Mouse (Mus musculus) hindbrain, embryonic 13.5 days (tissue): Measurements from ENCODE around the gene Zcchc10. TPM values are rescaled to one million over a fixed set of nuclear protein-coding genes. Genes with fewer than 3 reads are reported as not detected.

Experiments
- ATAC-seq: fragments of 200-750 bp; cut with Nextera tagmentation; 2 replicates; pipeline ENCODE4 v1.8.0; 2017; ENCODE audit warnings: moderate TSS enrichment; ENCODE audit not compliant: low FRiP score
- H3K27ac ChIP-seq: fragments of 300-500 bp; sonication (generic); 2 replicates; pipeline ENCODE4 v1.5.1; 2015; ENCODE audit warnings: inconsistent platforms, mild to moderate bottlenecking, moderate library complexity
- H3K27me3 ChIP-seq: fragments of 300-500 bp; sonication (generic); 2 replicates; pipeline ENCODE4 v1.6.1; 2015; ENCODE audit warnings: mild to moderate bottlenecking, inconsistent platforms
- H3K36me3 ChIP-seq: fragments of 300-500 bp; sonication (generic); 2 replicates; pipeline ENCODE4 v1.6.1; 2015; ENCODE audit warnings: mild to moderate bottlenecking, inconsistent platforms
- H3K4me1 ChIP-seq: fragments of 300-500 bp; sonication (generic); replicated peaks from 2 replicates; pipeline ENCODE4 v1.6.1; 2015; ENCODE audit warnings: inconsistent platforms
- H3K4me2 ChIP-seq: fragments of 300-500 bp; sonication (generic); 2 replicates; pipeline ENCODE4 v1.6.1; 2015; ENCODE audit warnings: inconsistent platforms, mild to moderate bottlenecking, moderate library complexity
- H3K4me3 ChIP-seq: fragments of 300-500 bp; sonication (generic); 2 replicates; pipeline ENCODE4 v1.5.1; 2015; ENCODE audit warnings: mild to moderate bottlenecking, inconsistent platforms
- H3K9ac ChIP-seq: fragments of 300-500 bp; sonication (generic); 2 replicates; pipeline ENCODE4 v1.6.1; 2015; ENCODE audit warnings: mild to moderate bottlenecking, inconsistent platforms
- H3K9me3 ChIP-seq: fragments of 300-500 bp; sonication (generic); 2 replicates; pipeline ENCODE4 v1.6.1; 2016; ENCODE audit warnings: inconsistent platforms
- WGBS: fragments of 180-500 bp; shearing (Covaris S2); methylation state at CpG from one replicate; pipeline ENCODE4 v1.1.7; 2015; 5-methylcytosine and 5-hydroxymethylcytosine counted together
- polyA plus RNA-seq: library from polyadenylated mRNA; unstranded; fragments of >200 nt; fragmentation: Nextera tagmentation; extraction: Ambion mirVana; gene quantifications from 2 replicates; pipeline ENCODE4 v1.2.1, GENCODE M21; 2015

Zcchc10 gene
- polyA plus RNA-seq, 1 experiment from 2014 or later: 16.1 TPM

DNA sequence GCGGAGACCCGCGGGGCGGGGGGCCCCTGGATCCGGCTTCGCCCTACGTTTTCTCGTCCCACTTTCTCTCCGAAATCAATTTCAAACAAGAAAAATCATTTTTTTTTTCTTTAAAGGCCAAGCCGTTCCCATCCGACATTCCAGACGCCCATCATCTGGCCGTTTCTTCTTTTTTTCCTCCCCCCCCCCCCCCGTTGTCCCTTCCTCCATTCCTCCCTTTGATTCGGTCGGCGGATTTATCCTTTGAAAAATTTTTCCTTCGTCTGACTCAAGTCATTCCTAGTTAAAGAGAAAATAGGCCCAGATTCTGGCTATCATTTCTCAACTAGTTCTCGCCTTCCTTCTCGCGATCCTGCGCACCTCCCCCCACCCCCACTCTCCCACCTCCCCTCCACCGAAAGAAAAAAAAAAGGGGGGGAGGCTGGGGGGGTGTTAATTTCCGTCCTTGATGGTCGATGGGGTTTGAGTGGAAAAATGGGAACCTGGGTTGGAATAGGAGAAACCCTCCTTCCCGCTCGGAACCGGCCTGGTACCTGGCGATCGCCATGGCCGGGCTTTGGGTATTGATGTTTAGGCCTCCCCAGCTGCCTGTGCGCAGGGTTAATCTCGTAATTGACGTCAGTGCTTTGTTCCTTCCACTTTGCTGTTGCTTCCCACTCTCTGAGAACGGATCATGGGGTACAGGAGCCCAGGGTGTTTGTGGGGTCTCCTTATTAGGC is 26.9 kb downstream of the Zcchc10 start:
- Histone ChIP-seq H3K4me3 (peak overlapping the region; percentile 90), H3K27ac (peak overlapping the region; percentile 99), H3K27me3 (no peaks in the 10 kb centered on the region), H3K4me1 (peaks cover 16% of the 10 kb centered on the region), H3K36me3 (no peaks in the 10 kb centered on the region), H3K9ac (peak overlapping the region; percentile 98), H3K4me2 (peak overlapping the region; percentile 82), H3K9me3 (no peaks in the 10 kb centered on the region)
- peak; percentile 23; the same call in 1 of the 2 replicates for ATAC-seq
- WGBS: 0% methylated on average over 34 of the region's 35 CpGs

DNA sequence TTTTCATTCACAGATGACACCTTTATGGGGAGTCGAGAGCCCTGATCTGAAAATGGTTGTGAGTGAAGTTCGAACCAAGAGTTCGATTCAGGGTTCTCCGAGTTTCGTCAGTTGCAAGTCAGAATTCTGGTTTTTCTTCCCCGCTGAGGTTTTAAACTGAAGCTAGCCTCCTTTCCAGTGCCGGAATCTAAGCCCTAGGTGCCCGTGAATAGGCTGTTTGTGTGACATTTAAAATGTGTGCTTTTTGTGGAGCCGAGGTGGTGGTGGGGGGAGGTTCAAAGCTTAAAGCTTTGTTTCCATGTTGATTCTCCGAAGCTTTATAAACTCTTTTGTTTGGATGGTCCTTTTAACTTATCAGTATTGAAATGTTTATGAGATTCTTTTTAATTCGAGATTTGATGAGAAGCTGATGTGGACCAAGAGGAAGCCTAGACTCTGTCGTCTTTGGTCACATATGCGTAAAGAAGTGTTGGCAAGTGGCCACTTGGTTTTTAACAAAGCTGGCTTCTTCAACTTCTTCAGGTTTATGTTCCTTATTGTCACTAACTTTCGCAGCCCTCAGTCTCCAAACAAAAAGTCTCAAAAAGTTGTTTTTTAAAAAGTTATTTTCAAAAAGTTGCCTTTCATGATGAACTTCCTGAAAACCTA is 27.6 kb downstream of the Zcchc10 start:
- H3K27me3 ChIP-seq: no peaks in the 10 kb centered on the region
- H3K4me1 ChIP-seq: peaks cover 18% of the 10 kb centered on the region
- H3K36me3 ChIP-seq: no peaks in the 10 kb centered on the region
- peak overlapping the region; percentile 82 for H3K4me2 ChIP-seq
- ATAC-seq: no peak
- peak overlapping the region; percentile 98 for H3K9ac ChIP-seq
- WGBS: 4% methylated on average over 14 of the region's 14 CpGs
- H3K4me3 ChIP-seq: peak overlapping the region; percentile 90
- H3K9me3 ChIP-seq: no peaks in the 10 kb centered on the region
- H3K27ac ChIP-seq: peak overlapping the region; percentile 99

DNA sequence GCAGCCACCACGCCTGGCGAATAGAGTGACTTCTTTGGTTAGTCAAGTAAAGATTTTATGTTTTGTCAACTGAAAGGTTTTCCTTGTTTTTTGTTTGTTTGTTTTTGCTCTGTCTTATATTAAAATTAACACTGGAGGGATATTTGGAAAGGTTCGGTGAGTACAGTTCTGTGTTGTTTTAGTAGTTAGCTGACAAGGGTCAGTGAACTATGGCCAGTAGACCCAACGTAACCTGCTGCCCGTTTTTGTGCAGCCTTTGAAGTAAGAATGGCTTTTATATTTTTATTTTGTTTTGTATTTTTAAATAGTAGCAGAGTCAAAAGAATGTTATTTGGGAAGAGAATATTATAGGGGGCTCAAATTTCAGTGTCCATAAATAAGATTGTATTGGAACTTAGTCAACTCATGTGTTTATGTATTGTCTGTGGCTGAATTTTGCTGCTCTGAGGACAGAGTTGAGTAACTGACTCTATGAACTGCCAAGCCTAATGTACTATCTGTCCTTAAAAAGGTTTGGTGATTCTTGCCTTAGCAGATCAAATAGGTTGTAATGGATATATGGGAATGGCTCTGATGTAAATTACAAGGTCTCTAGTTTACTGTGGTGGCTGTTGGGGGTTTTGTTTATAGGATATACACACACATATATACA is 34.2 kb downstream of the Zcchc10 start:
- Histone ChIP-seq H3K4me3 (no peak overlapping the region), H3K4me2 (no peak overlapping the region), H3K9me3 (no peaks in the 10 kb centered on the region), H3K9ac (no peak overlapping the region), H3K27ac (no peak overlapping the region), H3K27me3 (no peaks in the 10 kb centered on the region), H3K36me3 (no peaks in the 10 kb centered on the region; the same call in 1 of the 2 replicates), H3K4me1 (peaks cover 9% of the 10 kb centered on the region; the same call in 1 of the 2 replicates)
- WGBS: 94% methylated on average over 5 of the region's 5 CpGs
- ATAC-seq: no peak

DNA sequence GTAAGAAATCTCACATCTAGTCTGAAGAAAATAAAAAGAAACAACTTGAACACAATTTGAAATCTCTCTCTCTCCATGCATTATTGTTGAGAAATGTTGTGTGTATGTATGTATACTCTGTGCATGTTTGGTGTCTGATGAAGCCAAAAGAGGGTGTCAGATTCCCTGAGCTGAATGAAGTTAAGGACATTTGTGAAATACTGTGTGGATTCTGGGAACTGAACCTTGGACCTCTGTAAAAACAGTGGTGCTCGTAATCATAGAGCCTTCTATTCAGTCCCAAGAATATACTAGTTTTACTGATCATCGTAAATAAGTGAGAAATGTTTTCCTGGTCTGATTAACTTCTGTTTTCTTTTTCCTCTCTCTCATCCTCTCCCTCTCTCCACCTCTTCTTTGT is 42.6 kb downstream of the Zcchc10 start:
- Histone ChIP-seq H3K4me3 (no peak overlapping the region), H3K27me3 (no peaks in the 10 kb centered on the region), H3K4me2 (no peak overlapping the region), H3K27ac (no peak overlapping the region), H3K36me3 (peaks cover 19% of the 10 kb centered on the region), H3K9ac (no peak overlapping the region), H3K9me3 (no peaks in the 10 kb centered on the region), H3K4me1 (no peaks in the 10 kb centered on the region)
- 97% methylated on average over 2 of the region's 2 CpGs for WGBS
- ATAC-seq: no peak

DNA sequence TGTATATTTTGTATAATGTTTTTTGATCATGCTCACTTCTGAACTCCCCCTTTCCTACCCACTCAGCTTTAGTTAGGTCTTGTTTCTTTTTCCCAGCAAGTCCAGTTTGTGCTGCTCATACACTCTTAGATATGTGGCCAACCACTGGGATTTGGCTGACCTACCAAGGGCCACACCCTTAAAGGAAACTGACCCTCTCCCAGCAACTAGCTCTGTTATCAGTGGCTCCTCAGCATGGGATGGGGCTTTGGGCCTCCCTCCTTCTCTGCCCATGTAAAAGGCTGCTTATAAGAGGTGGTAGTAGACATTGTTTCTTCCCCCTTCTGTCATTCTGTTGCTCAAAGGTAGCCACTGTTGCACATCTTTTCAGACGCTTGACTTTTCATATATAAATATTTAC is 54.4 kb downstream of the Zcchc10 start:
- H3K9ac ChIP-seq: no peak overlapping the region

More for the DNA sequence above, 54.4 kb downstream of the Zcchc10 start:
- Histone ChIP-seq H3K36me3 (peaks cover 54% of the 10 kb centered on the region), H3K27me3 (no peaks in the 10 kb centered on the region), H3K27ac (no peak overlapping the region), H3K9me3 (no peaks in the 10 kb centered on the region), H3K4me2 (no peak overlapping the region), H3K4me3 (no peak overlapping the region), H3K4me1 (no peaks in the 10 kb centered on the region)
- WGBS: 94% methylated on average over 1 of the region's 1 CpGs
- no peak for ATAC-seq

Other genes starting within 250 kb of the Zcchc10 start
- gene Hspa4, start 24.2 kb upstream of the Zcchc10 start, polyA plus RNA-seq: 51.5 and 52.8 TPM in 2 replicates
- 71.5 and 73.4 TPM in 2 replicates for gene Aff4, start 26.2 kb downstream of the Zcchc10 start, polyA plus RNA-seq
- not detected in 2 replicates for gene Leap2, start 98.5 kb downstream of the Zcchc10 start, polyA plus RNA-seq
- 682 and 692 TPM in 2 replicates for gene Uqcrq, start 106.2 kb downstream of the Zcchc10 start, polyA plus RNA-seq
- 3.1 and 3.3 TPM in 2 replicates for gene Gdf9, start 106.3 kb downstream of the Zcchc10 start, polyA plus RNA-seq
- 0.06 and 0.16 TPM in 2 replicates for gene Gm10447, start 132.4 kb downstream of the Zcchc10 start, polyA plus RNA-seq
- 2.5 and 2.6 TPM in 2 replicates for gene Shroom1, start 132.5 kb downstream of the Zcchc10 start, polyA plus RNA-seq
- not detected in 2 replicates for gene Gm9837, start 145.8 kb downstream of the Zcchc10 start, polyA plus RNA-seq
- 0.28 TPM in 1 of 2 replicates, not detected in the other for gene Gm9945, start 155.5 kb downstream of the Zcchc10 start, polyA plus RNA-seq
- 0.55 and 0.71 TPM in 2 replicates for gene Sowaha, start 155.6 kb downstream of the Zcchc10 start, polyA plus RNA-seq
- 16.4 and 17.3 TPM in 2 replicates for gene Sept8, start 194.6 kb downstream of the Zcchc10 start, polyA plus RNA-seq
- gene Kif3a, start 242.7 kb downstream of the Zcchc10 start, polyA plus RNA-seq: 275 and 285 TPM in 2 replicates